Mouse (Mus musculus) liver (tissue): ENCODE data around the gene Tmprss7.
A peak's percentile ranks its signal among the peaks of the same experiment; 100 is the strongest.

Experiments used
- DNase-seq: peaks from one replicate; pipeline ENCODE4 v3.0.0-alpha.2; 2020; ENCODE audit warnings: mixed read lengths

Tmprss7 gene

DNA sequence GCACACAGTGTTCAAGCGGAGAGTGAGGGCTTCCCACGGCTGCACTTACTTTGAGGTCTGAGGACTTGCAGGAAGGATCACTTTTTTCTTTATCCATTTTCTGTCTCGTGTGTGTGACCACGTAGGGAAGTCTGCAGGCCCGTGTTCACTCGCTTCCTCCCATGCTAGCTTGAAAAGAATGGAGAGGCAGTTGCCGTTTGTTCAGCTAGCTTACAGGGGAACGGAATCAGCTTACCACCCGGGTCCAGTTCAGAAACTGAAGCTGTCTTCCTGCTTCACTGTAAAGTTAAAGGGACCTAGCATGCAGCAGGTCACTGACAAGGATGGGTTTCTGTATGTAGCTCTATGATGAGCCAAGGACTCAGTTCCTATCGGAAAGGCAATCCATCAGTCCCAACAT, at the start of gene Tmprss7:
TSS of gene Tmprss7 (minus strand) at position 101 of the 400 bp plus-strand sequence.
- DNase-seq = no peak

DNA sequence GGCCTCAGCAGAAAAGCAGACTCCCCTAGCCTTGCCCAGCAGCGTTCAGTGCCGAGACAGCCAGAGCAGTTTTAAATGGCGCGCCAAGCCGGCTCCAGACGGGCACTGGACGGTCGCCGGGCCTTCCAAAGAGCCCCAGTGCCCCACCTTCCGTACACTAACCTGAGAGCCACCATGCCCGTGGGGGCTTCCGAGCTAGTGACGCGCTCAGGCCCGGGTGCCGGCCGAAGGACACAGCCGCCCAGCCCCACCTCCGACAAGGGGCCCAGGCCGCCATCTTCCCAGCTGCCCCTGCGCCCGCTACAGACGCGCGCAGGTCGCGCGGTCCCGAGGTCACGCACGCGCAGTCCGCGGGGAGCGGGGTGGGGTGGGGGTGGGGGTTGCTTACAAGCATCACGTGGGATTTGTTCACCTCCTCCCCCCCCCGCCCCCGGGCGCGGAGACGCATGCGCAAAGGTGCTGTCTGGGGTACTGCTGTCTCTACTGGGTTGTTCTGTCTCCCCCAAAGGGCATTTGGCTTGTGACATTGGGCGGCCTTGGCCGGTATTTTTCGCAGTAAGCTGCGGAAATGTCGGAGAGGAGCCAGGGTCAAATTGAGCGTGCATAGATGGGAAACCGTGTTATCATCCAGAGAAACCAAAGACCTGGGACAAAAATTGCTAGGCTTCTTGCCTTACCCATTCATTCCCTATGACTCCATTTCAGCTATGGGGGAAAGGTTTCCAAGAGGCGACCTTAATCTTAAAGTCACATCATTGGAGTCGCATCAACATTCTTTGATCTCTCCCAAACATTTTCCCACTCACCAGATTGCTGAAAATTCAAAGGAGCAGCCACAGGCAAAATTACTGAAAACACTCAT, 49.4 kb upstream of the Tmprss7 start, which contains the start of gene Abhd10:
TSS of gene Abhd10 (minus strand) at position 341 of the 862 bp plus-strand sequence.
- peak; percentile 98 for DNase-seq

DNA sequence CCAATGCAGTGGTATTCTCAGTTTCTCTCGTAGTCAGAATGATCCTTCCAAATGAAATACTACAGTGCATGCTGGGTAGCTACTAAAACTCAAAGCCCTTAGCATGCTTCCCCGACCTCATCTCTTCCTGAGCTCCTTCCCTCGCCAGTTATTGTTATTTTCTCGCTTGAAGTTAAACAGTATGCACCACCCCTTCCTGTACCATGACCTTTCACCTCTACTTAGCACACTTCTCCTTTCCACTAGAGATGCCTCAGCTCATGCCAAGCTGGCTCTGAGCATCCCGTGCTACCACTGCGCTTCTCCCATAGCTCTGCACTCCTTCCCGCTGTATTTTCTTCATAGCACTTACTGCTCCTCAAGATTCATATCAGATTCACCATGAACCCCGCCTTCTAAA, 44.4 kb upstream of the Tmprss7 start:
- no peak for DNase-seq

DNA sequence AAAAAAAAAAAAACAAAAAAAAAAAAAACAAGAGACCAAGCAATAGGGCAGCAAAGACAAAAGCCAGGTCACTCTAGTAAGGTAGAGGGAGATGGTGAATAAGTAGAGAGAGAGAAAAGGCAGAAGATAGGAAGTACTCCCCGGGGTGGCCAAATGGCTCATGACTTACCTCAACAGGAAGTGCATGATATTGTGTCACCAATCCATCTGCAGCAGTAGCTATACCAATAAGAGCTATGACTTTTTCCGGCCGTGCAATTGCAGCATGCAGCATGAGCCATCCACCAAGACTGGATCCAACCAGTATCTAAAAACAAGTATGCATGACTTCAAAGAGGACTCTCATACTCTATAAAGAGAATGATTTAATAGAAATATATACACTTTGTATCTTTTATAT, 43.3 kb upstream of the Tmprss7 start:
- DNase-seq = no peak

DNA sequence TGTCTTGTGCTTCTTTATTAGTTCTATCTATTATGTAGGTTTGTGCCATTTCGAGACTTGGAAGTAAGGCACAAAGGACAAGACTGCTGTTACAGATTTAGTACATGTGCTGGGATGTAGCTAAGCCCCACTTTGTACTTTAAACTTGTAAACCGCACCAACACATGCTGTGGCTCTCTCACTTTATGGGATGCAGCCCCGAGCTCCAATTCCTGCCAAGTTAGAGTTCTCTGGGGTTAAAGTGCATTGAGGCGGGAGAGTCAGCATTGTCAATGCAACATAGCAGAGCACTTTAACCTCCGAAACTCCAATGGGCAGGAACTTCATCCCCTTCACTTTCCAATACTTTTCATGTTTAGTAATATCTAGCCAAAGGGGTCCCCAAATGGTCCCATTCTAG, 35.7 kb upstream of the Tmprss7 start:
- DNase-seq = no peak

DNA sequence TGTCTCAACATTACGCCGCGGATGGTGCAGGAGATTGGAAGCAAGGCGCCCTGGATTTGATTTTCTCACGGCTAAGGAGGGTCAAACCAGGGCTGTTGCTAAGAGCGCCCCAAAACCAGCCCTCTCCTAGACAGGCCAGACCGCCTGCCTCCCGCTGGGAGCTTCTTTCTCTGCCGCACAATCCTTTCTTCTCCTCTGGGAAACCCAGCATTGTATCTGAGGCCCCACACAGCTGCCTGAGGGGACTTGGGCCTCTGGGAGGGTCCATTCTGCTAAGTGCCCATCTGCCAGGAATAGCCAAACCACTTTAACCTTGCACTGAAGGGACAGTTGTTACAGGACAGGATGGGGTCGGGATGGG, 31.3 kb upstream of the Tmprss7 start:
- DNase-seq = no peak

- DNase-seq = peak; percentile 10
Measured at GRCm38 (mm10) chr16:45724061-45724741, 30.7 kb upstream of the Tmprss7 start, which contains the start of gene Tagln3. Gene Tagln3, minus strand, starts transcription at chr16:45724608.

- DNase-seq = no peak
Measured at GRCm38 (mm10) chr16:45723172-45723901, 29.9 kb upstream of the Tmprss7 start.

- no peak for DNase-seq
Measured at GRCm38 (mm10) chr16:45722460-45722951, 29.0 kb upstream of the Tmprss7 start.

GRCm38 (mm10) chr16:45720022-45720630, 26.7 kb upstream of the Tmprss7 start:
- no peak for DNase-seq

DNA sequence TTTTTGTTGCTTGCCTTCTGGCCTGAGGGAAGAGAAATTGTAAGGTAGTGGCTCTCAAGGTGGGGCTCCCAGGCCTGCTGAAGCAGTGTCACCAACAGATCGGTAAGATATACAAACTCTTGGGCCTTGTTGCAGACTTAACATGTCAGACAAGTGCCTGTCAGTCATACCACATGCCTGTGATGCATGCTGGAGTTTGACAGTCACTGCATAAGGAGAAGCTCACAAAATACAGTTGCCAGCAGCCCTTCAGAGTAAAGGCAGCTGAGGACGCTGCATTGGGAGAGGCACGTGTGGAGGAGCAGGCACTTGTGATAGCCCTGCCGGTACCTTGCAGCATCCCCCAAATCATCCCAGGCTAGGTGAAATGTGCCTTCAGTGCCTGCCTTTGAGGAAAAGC, 24.8 kb upstream of the Tmprss7 start:
- DNase-seq = no peak

- DNase-seq = no peak
Measured at GRCm38 (mm10) chr16:45714489-45715150, 21.2 kb upstream of the Tmprss7 start.

GRCm38 (mm10) chr16:45713878-45714277, 20.4 kb upstream of the Tmprss7 start:
- no peak for DNase-seq

GRCm38 (mm10) chr16:45713261-45713660, 19.8 kb upstream of the Tmprss7 start:
- no peak for DNase-seq

- no peak for DNase-seq
Measured at GRCm38 (mm10) chr16:45711263-45711662, 17.8 kb upstream of the Tmprss7 start.

DNA sequence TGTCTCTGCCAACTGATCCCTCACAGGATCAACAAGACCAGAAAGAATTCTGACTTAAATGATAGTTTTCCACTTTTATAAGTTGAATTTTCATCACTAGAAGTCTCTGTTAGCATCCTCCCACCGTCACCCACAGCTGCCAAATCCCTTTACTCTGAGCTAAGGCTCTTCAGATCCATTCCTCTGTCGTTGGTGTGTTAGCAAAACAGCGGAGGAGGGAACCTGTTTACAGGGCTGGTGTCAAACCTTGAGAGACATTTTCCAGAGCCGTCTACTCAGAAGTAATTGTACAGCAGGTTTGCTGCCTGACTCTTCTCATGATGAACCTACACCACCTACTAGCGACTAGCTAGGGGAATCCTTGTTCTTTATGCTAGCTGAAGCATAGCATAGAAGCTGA, 5.8 kb upstream of the Tmprss7 start:
- no peak for DNase-seq

GRCm38 (mm10) chr16:45697996-45698395, 4.5 kb upstream of the Tmprss7 start:
- DNase-seq = no peak

DNA sequence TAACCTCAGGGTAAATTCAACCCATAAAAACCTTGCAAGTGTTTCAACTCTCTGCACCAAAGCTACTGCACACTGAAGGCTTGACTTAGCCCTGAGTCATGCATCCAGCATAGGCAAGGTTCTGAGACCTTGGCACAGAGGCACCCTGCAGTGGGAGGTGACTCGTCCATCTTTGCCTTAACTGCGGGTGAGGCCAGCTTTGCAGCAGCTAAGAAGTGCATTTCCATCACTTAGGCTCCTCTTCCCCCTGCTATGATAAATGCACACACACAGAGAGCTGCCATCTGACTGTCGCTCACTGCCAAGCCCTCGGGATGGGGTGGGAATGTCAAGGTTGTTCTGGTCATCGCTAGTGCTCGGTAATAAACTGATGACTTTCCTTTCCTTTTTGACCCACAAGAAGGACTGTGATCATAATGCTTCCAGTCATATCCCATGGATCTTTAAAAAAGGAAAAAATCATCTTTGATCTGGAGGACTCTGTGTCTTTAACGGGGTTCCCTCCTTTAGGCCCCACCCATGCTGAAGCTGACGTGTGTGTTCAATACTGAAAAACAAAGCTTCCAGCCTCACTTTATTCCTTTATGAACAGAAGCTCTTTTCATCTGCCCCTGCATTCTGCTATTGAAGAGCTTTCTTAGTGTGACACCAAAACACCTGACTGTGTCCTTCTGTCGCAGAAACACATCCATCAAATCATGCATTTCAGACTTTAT, 2.1 kb upstream of the Tmprss7 start:
- no peak for DNase-seq

- no peak for DNase-seq
Measured at GRCm38 (mm10) chr16:45692851-45693250, 607 bp downstream of the Tmprss7 start.

GRCm38 (mm10) chr16:45690178-45690577, 3.3 kb downstream of the Tmprss7 start:
- no peak for DNase-seq

- no peak for DNase-seq
Measured at GRCm38 (mm10) chr16:45686833-45687232, 6.6 kb downstream of the Tmprss7 start.

GRCm38 (mm10) chr16:45685295-45685694, 8.2 kb downstream of the Tmprss7 start:
- DNase-seq = no peak
